In the genomic region with DNA sequence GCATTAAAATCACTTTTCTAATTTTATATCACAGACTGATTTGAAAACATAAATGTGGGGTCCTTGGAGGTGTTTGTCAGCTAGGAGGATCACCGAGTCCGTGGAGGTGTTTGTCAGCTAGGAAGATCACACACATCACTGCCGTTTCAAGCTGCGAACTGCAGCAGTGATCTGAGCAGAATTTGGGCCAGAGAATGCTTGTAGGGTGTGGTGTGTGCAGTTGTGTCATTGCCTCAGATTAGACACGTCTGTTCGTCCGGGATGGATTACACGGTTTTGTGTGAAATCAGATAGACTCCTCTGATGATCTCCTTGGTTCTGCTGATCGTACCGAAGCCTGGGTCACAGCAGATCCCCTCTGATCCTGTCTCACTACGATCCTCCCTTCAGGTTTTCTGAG, we compare ENCODE assay signal across 22 mouse cellular contexts. TPM values are rescaled to one million over a fixed set of nuclear protein-coding genes. Genes with fewer than 3 reads are reported as not detected.
DNase-seq lines count a peak whose midpoint lies in the region; ATAC-seq and TF ChIP-seq lines count a peak whose summit lies in the region.
"Had no signal": no experiment of that assay in that cellular context is flagged by ENCODE, and none has a peak within 500 bp of the region (broad histone marks: within the 10 kb centered on the region; RNA-seq: fewer than 3 reads in every experiment).

No protein-coding gene starts in this region.

- TF ChIP-seq EP300 in CH12.LX (IDR thresholded peaks at IDR 0.05; ENCODE audit: low read length): no peak

- TF ChIP-seq CTCF in CH12.LX (conservative IDR thresholded peaks at IDR 0.05 in 1 of 2, IDR thresholded peaks at IDR 0.05 in 1 of 2; ENCODE audit: low read depth in 2 of 2, low read length in 2 of 2): no peak
- TF ChIP-seq CTCF in cortical plate, adult 2 months (IDR thresholded peaks at IDR 0.05; ENCODE audit: extremely low read depth, insufficient read depth, low read length): no peak

- H3K79me2 ChIP-seq in CH12.LX (replicated peaks; ENCODE audit: control insufficient read depth, extremely low read depth, insufficient read depth, poor library complexity, severe bottlenecking): peaks cover 18% of the 10 kb centered on the region

- H3K36me3 ChIP-seq in CH12.LX (replicated peaks in 1 of 2; ENCODE audit: control insufficient read depth in 1 of 2, insufficient read depth in 1 of 2, low read length in 1 of 2): peaks cover 12 to 47% of the 10 kb centered on the region in 2 experiments
- H3K36me3 ChIP-seq: embryonic facial prominence, embryonic 15.5 days had no signal

- H3K4me1 ChIP-seq in CH12.LX (ENCODE audit: control insufficient read depth in 1 of 2, insufficient read depth in 2 of 2): peaks cover 14 to 51% of the 10 kb centered on the region in 2 experiments; a peak in 3 of 4 replicates
- H3K4me1 ChIP-seq in cortical plate, adult 2 months (ENCODE audit: control insufficient read depth, insufficient read depth, low read length): peaks cover 4% of the 10 kb centered on the region
- H3K4me1 ChIP-seq: limb, embryonic 12.5 days had no signal

- TF ChIP-seq POLR2A in CH12.LX (IDR thresholded peaks at IDR 0.05; ENCODE audit: low read depth, low read length): no peak
- no peak for TF ChIP-seq POLR2A in cortical plate, adult 2 months (IDR thresholded peaks at IDR 0.05; ENCODE audit: extremely low read depth, insufficient read depth, low read length)

- TF ChIP-seq RAD21 in CH12.LX (IDR thresholded peaks at IDR 0.05; ENCODE audit: low read depth, low read length): no peak

- peak overlapping the region; percentile 83 for H3K4me2 ChIP-seq in CH12.LX (ENCODE audit: insufficient read depth, low read depth, poor library complexity, severe bottlenecking)
- H3K4me2 ChIP-seq: embryonic facial prominence, embryonic 15.5 days; forebrain, embryonic 13.5 days; hindbrain, embryonic 15.5 days; limb, embryonic 12.5 days; midbrain, embryonic 13.5 days had no signal

- peak overlapping the region; percentile 56 for H3K9ac ChIP-seq in CH12.LX (ENCODE audit: insufficient read depth, low read depth)
- H3K9ac ChIP-seq: embryonic facial prominence, embryonic 15.5 days; forebrain, embryonic 13.5 days; hindbrain, embryonic 15.5 days; limb, embryonic 12.5 days; midbrain, embryonic 13.5 days had no signal

- dilution Hi-C loops in CH12.LX (cut with MboI; ENCODE audit: extremely low pct_ligation_motif_present, extremely low pct_unique_long_range_greater_than_20kb, low sequenced_read_pairs): no loop called here

- ATAC-seq in erythroblast, adult 5-6 weeks (replicated peaks; ENCODE audit: low FRiP score, poor library complexity, severe bottlenecking): no peak
- ATAC-seq: forebrain, embryonic 13.5 days; intestine, embryonic 16.5 days; midbrain, embryonic 13.5 days had no signal

- peak; percentile 5 to 6 for DNase-seq in heart, adult 9 months (ENCODE audit: low spot score in 2 of 2)
- DNase-seq in heart, adult 8-10 months (ENCODE audit: low spot score): no peak
- no peak for DNase-seq in CH12.LX (ENCODE audit: extremely low read depth)
- peak; percentile 67 for DNase-seq in naive thymus-derived CD4-positive, alpha-beta T cell, adult 2 months (ENCODE audit: low read depth)
- no peak for DNase-seq in cerebellum, adult 11 months
- DNase-seq: adrenal gland, adult 8-10 months; cerebellum, adult 9-11 months; embryo, embryonic 11 days; lung, adult 2 months; right cerebral cortex, postnatal 4 days had no signal

- H3K27me3 ChIP-seq in CH12.LX (replicated peaks): no peaks in the 10 kb centered on the region
- H3K27me3 ChIP-seq: embryonic facial prominence, embryonic 15.5 days; forebrain, embryonic 13.5 days; hindbrain, embryonic 15.5 days; limb, embryonic 12.5 days; midbrain, embryonic 13.5 days had no signal

- in situ Hi-C loops in CH12.LX (cut with MboI; ENCODE audit: low pct_ligation_motif_present, low pct_unique_long_range_greater_than_20kb, low sequenced_read_pairs): no loop called here

- no peaks in the 10 kb centered on the region for H3K9me3 ChIP-seq in CH12.LX (replicated peaks; ENCODE audit: low read length)
- H3K9me3 ChIP-seq: embryonic facial prominence, embryonic 15.5 days; forebrain, embryonic 13.5 days; hindbrain, embryonic 15.5 days; limb, embryonic 12.5 days; midbrain, embryonic 13.5 days had no signal

- H3K27ac ChIP-seq in CH12.LX (ENCODE audit: insufficient read depth, low read depth): peak overlapping the region; percentile 72
- peak overlapping the region; percentile 32; the same call in 1 of the 2 replicates for H3K27ac ChIP-seq in cortical plate, adult 2 months (ENCODE audit: insufficient read depth, low read length)
- H3K27ac ChIP-seq: embryonic facial prominence, embryonic 15.5 days; forebrain, embryonic 13.5 days; hindbrain, embryonic 15.5 days; limb, embryonic 12.5 days; midbrain, embryonic 13.5 days had no signal

- peak overlapping the region; percentile 47 to 89 (median 65) for H3K4me3 ChIP-seq in CH12.LX (replicated peaks in 1 of 3; ENCODE audit: low read depth in 2 of 3, low read length in 2 of 3, poor library complexity in 1 of 3)
- peak overlapping the region; percentile 8; the same call in 1 of the 2 replicates for H3K4me3 ChIP-seq in cortical plate, adult 2 months (ENCODE audit: insufficient read depth, low read length)
- H3K4me3 ChIP-seq: embryonic facial prominence, embryonic 15.5 days; forebrain, embryonic 13.5 days; heart, adult 2 months; hindbrain, embryonic 15.5 days; limb, embryonic 12.5 days; midbrain, embryonic 13.5 days had no signal

TF ChIP-seq in CH12.LX, 34 proteins besides CTCF, POLR2A, EP300 and RAD21:
- TF ChIP-seq ELF1 (IDR thresholded peaks at IDR 0.05; ENCODE audit: low read depth, low read length) (no peak), KAT2A (IDR thresholded peaks at IDR 0.05; ENCODE audit: insufficient replicate concordance, low read length) (0 out of 2 replicates have a peak, but pooled peaks have one; percentile 16)
TF ChIP-seq in CH12.LX: peak in this region for 1.

RNA-seq across cellular contexts. Expression of gene Evi2a, which starts 0.4 kb away (rescaled TPM):
- 1 to 10 TPM; 1.4 to 3.3 (median 1.6) TPM for total RNA-seq in heart, adult 8-10 months (2022)
- total RNA-seq in CH12.LX (2012; rRNA removed) (87.4 and 137 TPM in 2 replicates), CH12.LX (2014; rRNA removed) (164 and 165 TPM in 2 replicates)
- polyA plus RNA-seq in CH12.LX (2012; ENCODE audit: insufficient read length, low read depth): 138 and 140 TPM in 2 replicates
- 45.1 and 55.6 TPM in 2 replicates for polyA plus RNA-seq in cortical plate, adult 2 months (2012; rRNA removed)
- 25.9 and 29.2 TPM in 2 replicates for total RNA-seq in erythroblast, adult 5-6 weeks (2015; ENCODE audit: low replicate concordance)
- 17.4 and 19.7 TPM in 2 replicates for total RNA-seq in erythroblast, adult 5-6 weeks (2017; ENCODE audit: low replicate concordance)

RNA-seq across cellular contexts. Expression of gene Evi2, which starts 0.4 kb away (rescaled TPM):
- under 1 TPM in 2 of 4 experiments, not detected in 2; 0.11 to 0.12 TPM for total RNA-seq in heart, adult 8-10 months (2022)
- total RNA-seq in CH12.LX (2012; rRNA removed) (1.0 and 1.2 TPM in 2 replicates), CH12.LX (2014; rRNA removed) (2.8 and 3.8 TPM in 2 replicates)
- polyA plus RNA-seq in CH12.LX (2012; ENCODE audit: insufficient read length, low read depth): 2.9 and 6.2 TPM in 2 replicates
- 0.09 and 0.10 TPM in 2 replicates for polyA plus RNA-seq in cortical plate, adult 2 months (2012; rRNA removed)
- total RNA-seq in erythroblast, adult 5-6 weeks (2015; ENCODE audit: low replicate concordance): 27.2 and 37.9 TPM in 2 replicates
- total RNA-seq in erythroblast, adult 5-6 weeks (2017; ENCODE audit: low replicate concordance): 2.9 and 4.3 TPM in 2 replicates
- total RNA-seq: layer of hippocampus, adult 18-20 months; left cerebral cortex, adult 18-20 months had no signal

RNA-seq across cellular contexts. Expression of gene Evi2b, which starts 7.2 kb away (rescaled TPM):
- 1 to 10 TPM in 1 of 4 experiments, under 1 TPM in 3; 0.44 to 1.4 (median 0.74) TPM for total RNA-seq in heart, adult 8-10 months (2022)
- total RNA-seq in CH12.LX (2012; rRNA removed) (10.0 and 12.0 TPM in 2 replicates), CH12.LX (2014; rRNA removed) (37.9 and 40.5 TPM in 2 replicates)
- 86.9 and 105 TPM in 2 replicates for polyA plus RNA-seq in CH12.LX (2012; ENCODE audit: insufficient read length, low read depth)
- 1.0 and 1.3 TPM in 2 replicates for polyA plus RNA-seq in cortical plate, adult 2 months (2012; rRNA removed)
- total RNA-seq in erythroblast, adult 5-6 weeks (2015; ENCODE audit: low replicate concordance): 87.4 and 139 TPM in 2 replicates
- total RNA-seq in erythroblast, adult 5-6 weeks (2017; ENCODE audit: low replicate concordance): 22.6 and 43.6 TPM in 2 replicates
- polyA plus RNA-seq: forebrain, embryonic 13.5 days; hindbrain, embryonic 15.5 days; midbrain, embryonic 13.5 days had no signal

RNA-seq across cellular contexts. Expression of gene Omg, which starts 26.9 kb away (rescaled TPM):
- total RNA-seq in heart, adult 8-10 months (2022): not detected
- total RNA-seq in CH12.LX (2012; rRNA removed): 0.13 TPM in 2 replicates
- 0.09 TPM in 1 of 2 replicates, not detected in the other for total RNA-seq in CH12.LX (2014; rRNA removed)
- polyA plus RNA-seq in CH12.LX (2012; ENCODE audit: insufficient read length, low read depth): 0.17 TPM in 1 of 2 replicates, not detected in the other
- polyA plus RNA-seq in cortical plate, adult 2 months (2012; rRNA removed): 175 and 183 TPM in 2 replicates
- total RNA-seq in erythroblast, adult 5-6 weeks (2015; ENCODE audit: low replicate concordance): not detected in 2 replicates
- total RNA-seq in erythroblast, adult 5-6 weeks (2017; ENCODE audit: low replicate concordance): not detected in 2 replicates
- total RNA-seq: heart, adult 2 months; heart, postnatal 14 days had no signal

Comparison
In these comparisons a context has a peak if more than half of its experiments do, and no peak if none do; other contexts are left out.
1. DNase-seq: peak in heart, adult 9 months (2 of 2) and naive thymus-derived CD4-positive, alpha-beta T cell, adult 2 months (single experiment); none in heart, adult 8-10 months (single experiment), CH12.LX (single experiment) and cerebellum, adult 11 months (single experiment).
2. RNA of gene Evi2b, which starts 7.2 kb away (total RNA-seq): 22.6 to 139 TPM in erythroblast, adult 5-6 weeks and 10.0 to 40.5 TPM in CH12.LX; 0.44 to 1.4 TPM in heart, adult 8-10 months; every median in the first group is over 4 times any median in the second.